Mouse (Mus musculus): ENCODE measurements around the gene Limch1.

The Limch1 gene

DNA sequence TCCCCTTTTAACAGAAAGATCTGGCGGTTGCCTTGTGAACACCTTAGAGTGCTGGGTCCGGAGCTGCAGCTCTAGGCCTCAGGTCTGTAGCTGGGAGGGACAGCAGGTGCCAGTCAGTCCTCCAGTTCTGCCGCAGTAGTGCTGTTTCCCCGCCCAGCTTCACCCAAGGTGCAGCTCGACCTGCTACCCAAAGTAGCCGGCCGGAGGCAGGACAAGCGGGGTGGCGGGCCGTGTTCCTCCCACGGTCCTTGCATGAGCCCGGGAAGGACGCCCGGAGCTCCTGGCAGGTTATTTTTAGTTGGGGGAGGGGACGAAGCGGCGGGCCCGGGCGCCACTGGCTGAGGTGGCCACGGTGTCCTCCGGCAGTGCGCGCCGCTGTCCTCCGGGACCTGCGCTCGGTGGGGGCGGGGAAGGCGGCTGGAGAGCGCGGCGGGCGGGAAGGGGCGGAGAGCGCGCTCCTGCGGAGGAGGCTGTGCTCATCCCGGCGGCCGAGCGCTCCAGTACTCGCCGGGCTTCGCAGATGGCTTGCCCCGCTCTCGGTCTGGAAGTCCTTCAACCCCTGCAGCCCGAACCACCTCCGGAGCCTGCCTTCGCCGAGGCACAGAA, at the start of gene Limch1:
TSS of gene Limch1 (plus strand) at position 438 of the 606 bp plus-strand sequence.
- DNase-seq (ENCODE audit: low read depth, low spot score), result no peak

DNA sequence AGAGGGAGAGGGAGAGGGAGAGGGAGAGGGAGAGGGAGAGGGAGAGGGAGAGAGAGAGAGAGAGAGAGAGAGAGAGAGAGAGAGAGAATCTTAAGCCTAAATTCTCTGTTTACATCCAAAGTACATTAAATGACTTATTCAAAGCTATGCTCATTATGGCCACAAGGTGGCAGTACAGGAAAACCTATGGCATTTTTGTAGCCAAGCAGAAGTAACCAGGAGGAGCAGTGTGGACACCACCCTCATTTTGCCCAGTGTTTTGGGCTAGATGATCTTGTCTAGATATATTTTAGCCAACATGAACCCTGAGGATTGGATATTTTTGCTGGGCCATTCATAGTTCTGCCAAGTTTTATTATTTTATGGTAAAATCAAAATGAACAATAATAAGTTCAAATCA, 48.5 kb upstream of the Limch1 start:
- peak; percentile 51 for DNase-seq (ENCODE audit: low read depth, low spot score)

DNA sequence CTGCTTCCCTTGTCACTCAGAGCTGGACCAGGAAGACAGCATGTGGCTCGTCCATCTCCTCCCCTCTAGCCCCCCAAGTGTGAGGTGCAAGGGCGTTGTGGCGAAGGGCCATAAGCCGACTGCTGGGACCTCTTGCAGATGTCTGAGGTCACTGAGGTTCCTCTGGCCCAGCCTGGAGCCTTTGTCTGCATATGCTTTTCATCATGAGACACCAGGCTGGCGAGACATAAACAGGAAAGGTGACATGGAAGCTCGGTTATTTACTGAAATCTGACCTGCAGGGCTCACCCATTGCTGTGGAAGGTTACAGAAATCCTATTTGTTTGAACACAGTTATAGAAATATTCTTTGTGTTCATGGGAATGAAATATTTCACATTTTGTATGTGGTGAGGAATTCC, 45.7 kb upstream of the Limch1 start:
- no peak for DNase-seq (ENCODE audit: low read depth, low spot score)

DNA sequence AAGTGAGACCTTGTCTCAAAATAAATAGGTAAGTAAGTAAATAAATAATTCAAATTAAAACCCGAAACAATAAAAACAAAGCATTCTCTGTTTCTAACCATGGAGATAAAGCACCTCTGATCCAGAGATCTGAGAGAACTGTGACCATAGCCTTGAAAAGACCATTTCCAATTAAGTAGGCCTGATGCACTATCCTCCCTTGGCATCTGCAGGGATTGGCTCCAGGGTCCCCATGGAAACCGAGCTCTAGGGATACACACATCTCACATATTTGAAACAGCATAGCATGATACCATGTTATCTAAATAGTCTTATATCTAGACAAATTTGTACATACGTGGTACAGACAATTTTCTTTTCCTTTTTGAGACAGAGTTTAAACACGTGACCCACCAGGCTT, 43.7 kb upstream of the Limch1 start:
- no peak for DNase-seq (ENCODE audit: low read depth, low spot score)

DNA sequence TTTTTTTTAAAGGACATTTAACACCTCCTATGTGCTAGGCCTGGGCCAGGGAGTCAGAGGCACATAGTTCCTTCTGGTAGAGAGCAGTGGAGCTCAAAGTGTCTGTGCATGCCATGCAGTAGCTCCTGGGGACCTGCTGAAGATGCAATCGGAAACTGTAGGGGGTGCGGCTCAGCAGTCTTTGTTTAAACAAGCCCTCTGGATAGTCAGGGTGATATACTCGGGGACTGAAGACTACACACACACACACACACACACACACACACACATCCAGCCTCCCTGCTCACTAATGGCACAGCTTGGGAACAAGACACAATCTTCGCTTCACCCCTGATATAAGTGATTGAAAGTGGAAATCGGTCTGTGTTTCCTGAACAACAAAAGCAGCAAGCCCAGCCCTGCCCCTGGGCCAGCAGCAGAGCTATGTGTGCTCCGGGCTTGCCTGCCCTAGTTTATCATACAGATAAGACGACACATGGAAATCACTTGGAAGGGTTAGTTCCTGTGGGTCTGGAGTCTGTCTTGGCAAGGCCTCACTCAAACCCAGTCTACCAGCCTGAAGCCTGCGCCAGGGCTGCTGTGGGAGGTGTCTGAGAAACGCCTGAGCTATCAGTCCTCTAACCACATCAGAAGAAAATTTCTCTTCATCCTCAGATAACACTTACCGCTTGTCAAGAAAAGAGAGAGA, 42.2 kb upstream of the Limch1 start:
- DNase-seq (ENCODE audit: low read depth, low spot score), result no peak

DNA sequence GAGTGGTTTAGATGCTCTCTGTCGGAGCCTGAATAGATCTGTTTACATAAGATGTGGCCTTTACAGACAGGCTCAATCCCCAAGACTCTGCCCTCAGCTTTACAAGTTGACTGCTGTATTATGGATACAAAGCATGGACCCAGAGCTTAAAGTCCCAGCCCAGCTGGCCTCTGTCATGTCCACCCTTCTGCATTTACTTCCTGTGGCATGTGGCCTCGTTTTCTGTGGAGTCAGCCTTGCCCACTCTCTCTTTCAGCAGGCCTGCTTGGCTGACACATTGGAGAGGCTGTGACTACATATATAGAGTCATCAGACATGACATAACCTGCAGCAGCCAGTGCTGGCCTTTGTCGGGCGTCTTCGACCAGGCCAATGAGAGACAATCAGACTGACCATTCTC, 37.8 kb upstream of the Limch1 start:
- no peak for DNase-seq (ENCODE audit: low read depth, low spot score)

DNA sequence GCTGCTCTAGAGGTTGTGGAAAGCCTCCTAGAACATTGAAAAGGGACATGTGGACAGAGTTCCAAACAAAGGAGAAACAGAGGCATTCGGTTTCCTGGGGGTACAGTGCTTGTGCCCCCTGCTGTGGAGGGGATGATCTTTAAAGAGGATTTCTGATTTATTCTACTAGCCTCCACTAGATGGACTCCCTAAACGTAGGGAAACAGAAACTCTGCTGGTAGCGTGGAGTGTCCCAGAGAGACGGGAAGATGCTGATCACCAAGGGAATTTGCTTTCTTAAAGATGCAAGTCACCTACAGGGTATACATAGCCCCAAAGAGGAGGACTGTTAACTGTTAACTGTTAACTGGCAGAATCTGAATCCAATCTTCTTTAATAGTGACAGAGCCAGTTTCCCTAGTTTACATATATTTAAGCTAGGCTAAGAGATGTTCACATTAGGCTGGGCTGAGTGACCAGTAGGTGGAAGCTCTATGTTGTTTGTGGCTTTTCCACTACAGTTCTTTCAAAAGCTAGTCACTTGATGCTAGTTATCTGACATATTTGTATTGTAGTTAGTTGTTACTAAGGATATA, 35.1 kb upstream of the Limch1 start:
- no peak for DNase-seq (ENCODE audit: low read depth, low spot score)

DNA sequence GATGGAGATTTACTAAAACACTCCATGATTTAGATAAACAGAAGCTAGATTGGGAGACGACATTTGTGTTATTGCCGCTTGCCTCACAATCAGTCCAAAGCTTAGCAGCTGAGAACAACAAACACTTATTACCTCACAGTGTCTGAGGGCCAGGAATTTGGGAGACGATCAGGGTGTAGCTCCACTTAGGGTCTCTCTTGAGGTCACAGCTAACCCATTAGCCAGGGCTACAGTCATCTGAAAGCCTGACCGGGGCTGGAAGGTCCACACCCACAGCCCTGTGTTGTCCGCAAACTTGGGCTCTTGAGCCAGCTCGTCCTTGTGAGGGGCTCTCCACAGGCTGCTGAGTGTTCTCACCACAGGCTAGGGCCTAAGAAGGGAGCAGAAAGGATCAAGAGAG, 32.8 kb upstream of the Limch1 start:
- no peak for DNase-seq (ENCODE audit: low read depth, low spot score)

DNA sequence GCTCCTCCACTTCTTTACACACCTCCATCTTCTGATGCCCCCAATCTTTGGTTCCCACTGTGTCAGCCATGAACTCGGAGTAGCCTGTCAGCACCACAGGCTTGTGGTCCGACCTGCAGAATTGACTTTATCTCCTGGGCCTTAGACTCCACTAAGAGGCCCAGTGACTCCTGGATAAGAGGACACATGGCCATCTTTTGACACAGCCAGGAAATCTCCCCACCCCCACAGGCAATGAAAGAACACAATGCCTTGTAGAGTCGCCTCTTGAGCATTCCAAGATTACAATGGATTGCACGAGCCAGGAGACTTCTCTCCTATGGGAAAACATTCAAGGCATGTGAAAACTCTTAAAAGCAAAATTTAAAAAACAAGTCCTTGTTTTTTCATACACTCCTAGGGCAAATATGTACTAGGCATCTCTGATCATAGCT, 30.1 kb upstream of the Limch1 start:
- DNase-seq (ENCODE audit: low read depth, low spot score), result no peak

DNA sequence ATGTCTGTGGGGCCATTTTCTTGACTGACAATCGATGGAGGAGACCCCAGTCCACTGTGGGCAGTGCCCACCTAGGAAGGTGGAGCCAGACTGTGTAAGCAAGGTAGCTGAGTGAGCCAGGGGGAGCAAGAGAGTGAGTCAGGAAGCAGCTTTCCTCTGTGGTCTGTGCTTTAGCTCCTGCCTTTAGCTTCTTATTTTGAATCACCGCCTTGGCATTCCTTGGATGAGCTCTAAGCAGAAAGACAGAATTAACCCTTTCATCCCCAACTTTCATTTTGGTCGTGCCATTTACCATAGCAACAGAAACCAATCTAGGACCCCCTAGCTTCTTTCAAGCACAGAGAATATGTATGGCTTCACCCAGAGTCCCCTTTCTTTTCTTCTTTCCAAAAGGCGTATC, 27.7 kb upstream of the Limch1 start:
- DNase-seq (ENCODE audit: low read depth, low spot score), result no peak

DNA sequence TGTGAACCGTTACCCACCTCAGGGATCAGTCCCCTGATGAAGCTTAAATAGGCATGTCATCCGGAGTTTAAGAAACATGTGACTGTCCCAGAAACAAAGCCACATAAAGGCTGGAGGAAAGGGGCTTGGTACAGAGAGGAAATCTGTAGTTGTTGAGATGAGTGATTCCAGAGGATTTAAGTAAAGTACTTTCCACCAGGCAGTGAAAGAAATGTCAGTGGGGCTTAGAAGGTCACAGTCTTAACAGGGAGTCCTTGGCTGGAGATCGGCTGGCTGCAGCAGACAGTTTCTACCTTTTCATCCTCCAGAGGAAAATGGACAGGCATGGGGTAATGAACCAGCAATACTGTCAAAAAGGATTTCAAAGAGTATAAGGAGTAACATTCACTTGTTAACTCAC, 27.2 kb upstream of the Limch1 start:
- DNase-seq (ENCODE audit: low read depth, low spot score), result no peak

DNA sequence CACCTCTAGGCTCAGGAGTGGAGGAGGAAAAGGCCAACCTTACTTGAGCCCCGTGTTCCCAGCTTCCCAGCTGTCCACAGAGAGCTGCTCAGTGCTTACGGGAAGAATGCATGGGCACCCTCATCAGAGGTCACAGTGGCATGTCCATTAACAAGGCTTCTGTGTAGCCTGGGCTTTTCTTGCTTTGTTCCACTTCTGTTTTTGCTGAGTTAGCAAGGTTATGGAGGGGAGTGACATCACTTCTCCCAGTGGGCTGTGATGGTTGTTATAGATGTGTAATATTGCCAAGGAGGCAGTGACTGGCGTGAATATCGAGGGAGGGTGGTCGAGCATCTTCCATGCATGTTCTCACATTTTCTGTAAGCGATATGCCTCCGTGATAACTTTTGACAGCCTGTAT, 26.7 kb upstream of the Limch1 start:
- no peak for DNase-seq (ENCODE audit: low read depth, low spot score)

DNA sequence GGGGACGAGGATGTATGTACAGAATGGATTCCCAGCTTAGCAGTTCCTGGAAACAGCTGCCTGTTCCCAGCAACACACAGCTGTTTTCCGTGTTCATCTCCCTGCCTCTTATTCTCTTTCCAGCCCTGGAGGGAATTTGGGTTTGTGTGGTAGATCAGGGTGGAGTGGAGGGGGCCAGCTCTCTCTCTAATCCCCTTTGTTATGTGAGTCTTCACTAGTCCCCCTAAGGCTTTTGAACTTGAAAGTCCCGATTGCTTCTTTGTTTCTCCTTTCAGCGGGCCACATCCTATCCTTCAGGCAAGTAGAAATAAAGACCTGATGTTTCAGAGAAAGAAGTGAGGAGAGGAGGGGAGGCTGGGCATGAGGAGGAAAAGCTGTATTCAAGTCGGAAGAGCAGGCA, 24.7 kb upstream of the Limch1 start:
- DNase-seq (ENCODE audit: low read depth, low spot score), result no peak

DNA sequence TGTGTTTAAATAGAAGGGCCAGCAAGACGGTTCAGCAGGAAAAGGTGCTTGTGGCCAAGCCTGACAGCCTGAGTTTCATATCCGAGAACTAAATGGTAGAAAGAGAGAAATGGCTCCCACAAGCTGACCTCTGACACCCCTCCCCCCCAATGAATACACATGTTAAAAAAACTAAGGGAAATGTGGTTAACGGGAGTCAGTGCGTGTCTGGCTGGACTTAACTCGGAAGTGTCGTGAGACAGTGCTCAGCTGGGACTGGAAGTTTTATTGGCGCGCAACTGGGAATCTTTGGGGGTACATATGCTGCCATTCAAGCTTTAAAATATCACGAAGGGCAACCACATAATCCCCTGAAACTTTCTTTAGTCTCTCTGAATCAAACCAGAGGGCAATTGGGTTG, 23.0 kb upstream of the Limch1 start:
- DNase-seq (ENCODE audit: low read depth, low spot score), result no peak

DNA sequence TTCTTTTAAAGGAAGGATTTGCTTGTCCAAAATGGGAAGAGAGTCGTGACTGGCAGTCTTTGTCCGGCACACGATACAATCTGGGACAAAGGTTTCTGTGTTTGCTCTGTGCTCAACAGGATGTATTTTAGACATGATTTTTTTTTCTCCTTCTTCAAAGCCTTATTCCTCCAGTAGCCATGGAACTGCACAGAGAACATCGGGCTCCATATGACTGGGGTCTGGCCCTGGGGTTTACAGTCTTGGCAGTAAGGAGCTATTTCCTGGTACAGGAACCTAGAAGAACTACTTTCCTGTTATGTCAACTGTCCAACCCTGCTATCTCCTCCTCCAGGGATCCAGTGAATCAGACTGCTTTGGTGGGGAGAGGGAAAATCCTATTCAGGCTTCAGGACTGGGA, 22.6 kb upstream of the Limch1 start:
- DNase-seq (ENCODE audit: low read depth, low spot score), result no peak

DNA sequence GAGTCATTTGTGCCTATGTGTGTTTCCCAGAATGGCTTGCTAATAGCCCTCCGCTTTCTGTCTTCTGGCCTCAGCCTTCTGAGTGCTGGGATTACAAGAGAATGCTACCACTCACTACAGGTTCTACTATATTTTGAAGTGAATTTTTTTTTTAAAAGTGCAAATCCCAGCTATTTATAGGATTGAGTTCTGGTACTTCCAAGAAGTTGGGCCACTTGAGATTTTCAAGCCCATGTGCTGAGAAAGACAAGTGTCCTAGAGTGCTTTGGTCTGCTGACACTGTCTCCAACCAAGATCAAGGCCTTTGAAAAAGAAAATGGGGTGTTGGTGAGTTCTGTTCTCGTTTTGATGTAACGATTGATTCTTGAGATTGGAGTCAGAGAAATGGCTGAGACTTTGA, 22.0 kb upstream of the Limch1 start:
- DNase-seq (ENCODE audit: low read depth, low spot score), result no peak

DNA sequence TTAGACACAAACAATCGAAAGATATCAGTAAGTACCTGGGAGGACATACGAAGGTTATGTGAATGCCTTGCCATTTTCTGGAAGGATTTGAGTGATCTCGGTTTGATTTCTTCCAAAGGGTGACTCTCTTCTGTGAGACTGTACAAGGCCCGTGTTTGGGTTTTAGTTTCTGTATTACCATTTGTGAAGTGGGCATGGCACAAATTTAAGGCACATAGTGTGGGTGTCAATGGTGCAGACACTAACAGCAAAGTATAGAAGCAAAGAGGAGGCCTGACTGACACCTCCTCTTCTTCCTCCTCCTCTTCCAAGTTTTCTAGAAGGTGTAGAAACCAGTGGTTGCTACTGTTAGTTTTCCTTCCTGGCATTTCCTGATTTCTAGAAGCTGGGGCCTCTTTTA, 16.3 kb upstream of the Limch1 start:
- DNase-seq (ENCODE audit: low read depth, low spot score), result no peak

DNA sequence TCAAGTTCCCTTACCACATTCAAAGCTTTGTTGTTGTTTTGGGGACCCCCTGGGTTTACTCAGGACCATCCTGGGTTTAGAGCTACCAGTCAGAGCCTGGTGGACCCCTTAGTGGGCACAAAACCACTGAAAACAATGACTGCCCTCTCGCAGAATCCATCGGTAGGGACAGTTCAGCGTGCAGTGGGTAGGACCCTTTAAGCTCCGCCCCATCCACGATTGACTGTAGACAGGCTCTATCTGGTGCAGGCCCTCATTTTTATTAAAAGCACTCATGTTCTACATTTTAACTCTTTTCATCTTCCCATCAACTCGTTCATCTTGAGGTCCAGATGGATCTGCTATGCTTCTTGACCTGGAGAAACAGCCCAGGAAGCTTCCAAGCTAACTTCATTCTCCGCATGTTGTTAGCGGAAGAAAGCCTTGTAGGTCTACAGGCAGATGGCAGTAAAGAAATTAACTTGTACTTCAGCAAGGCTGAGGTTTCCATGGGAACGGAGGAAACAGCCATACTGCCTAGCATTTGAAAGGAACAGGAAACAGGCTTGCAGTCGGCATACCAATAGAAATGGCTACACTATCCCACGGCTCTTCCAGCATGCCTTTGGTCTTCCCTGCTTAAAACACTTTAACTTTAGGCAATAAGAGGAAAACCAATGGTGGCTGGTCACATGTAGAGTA, 14.9 kb upstream of the Limch1 start:
- DNase-seq (ENCODE audit: low read depth, low spot score), result no peak

DNA sequence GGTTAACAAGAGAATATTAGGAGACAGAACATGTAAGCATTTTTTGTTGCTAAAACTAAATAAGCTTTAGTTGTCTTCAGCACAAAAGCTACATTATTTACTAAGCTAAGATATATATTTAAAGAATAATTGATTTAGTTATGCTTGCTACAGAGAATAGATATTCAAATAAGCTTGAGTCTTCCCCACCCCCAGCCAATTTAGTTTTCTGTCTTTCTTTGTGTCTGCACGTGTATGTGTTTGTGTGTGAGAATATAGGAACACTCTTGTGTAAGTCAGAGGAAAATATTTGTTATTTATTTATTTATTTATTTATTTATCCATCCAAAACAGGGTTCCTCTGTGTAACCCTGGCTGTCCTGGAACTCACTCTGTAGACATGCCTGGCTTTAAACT, 14.3 kb upstream of the Limch1 start:
- DNase-seq (ENCODE audit: low read depth, low spot score), result no peak

DNA sequence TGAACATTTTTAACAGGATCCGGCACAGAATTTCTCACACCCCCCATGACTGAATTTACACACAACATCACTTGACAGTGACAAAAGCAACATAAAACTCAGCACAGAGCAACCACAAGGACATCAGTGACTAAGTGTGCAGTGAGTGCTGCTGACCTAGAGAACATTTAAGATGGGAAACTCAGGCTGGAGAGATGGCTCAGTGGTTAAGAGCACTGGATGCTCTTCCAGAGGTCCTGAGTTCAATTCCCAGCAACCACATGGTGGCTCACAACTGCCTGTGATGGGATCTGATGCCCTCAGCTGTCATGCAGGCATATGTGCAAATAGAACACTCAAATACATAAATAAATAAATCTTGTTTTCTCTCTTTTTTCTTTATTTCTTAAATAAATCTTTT, 12.1 kb upstream of the Limch1 start:
- no peak for DNase-seq (ENCODE audit: low read depth, low spot score)

DNA sequence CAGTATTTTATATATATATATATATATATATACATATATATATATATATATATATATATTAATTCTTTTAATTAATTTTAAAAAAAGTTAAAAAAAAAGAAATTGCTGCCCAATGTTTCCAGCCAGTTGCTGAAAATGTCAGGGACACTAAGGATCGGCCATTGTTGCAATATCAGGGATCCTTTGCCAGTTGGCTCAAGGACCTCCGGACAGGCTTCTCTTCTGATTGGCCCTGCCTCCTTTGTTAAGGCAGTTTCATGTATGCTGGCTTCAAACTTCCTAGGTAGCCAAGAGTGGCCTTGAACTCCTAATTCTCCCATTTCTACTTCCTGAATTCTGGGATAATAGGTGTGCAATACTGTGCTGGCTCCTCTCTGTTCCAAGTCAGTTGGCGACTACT, 6.3 kb upstream of the Limch1 start:
- no peak for DNase-seq (ENCODE audit: low read depth, low spot score)

DNA sequence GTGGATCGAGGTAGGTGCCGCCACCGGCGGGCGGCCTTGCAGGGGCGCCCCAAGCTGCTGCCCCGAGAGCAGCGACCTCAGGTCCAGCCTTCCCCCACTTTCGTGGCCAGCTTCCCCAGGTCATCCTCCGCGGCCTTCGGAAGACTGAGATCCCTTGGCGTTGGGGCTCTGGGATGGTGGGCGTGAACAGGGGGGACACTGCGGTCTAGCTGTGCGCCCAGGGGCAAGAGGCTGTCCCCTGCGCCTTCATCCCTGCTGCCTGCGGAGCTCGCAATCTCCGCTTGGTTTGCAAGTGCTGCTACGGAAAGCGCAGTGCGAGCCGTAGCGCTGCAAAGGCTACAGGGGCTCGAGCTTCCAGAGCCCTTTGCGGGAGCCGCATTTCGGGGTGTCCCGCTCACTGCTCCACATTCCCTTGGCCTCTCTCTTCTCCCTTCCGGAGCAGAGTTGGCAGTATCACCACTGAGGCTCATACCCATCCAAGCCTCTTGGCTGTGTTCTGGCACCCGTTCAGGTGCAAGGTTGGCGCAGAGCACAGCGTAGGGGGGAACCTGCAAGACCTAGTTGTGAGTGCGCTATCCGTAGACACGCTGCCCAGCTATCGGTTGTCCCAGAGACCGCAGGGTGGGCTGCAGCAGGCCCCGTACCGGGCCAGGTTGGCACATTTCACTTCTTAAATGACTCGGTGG, 512 bp downstream of the Limch1 start:
- DNase-seq (ENCODE audit: low read depth, low spot score), result no peak

All from CD4-positive helper T cell, adult 2 months (primary cell).